Mouse (Mus musculus) spleen, adult 2 months (tissue): Measurements from ENCODE around the gene Ano7.

ENCODE experiments used
- CTCF ChIP-seq: fragments of 200-500 bp; IDR thresholded peaks from 2 replicates; pipeline ENCODE4 v1.5.1; 2011; ENCODE audit warnings: mild to moderate bottlenecking, inconsistent platforms; ENCODE audit not compliant: insufficient read depth, insufficient read length, insufficient replicate concordance; ENCODE audit errors: extremely low read depth
- POLR2A ChIP-seq: fragments of 200-500 bp; IDR thresholded peaks from 2 replicates; pipeline ENCODE4 v1.6.1; 2011; ENCODE audit warnings: low read depth, low read length, inconsistent platforms

DNA sequence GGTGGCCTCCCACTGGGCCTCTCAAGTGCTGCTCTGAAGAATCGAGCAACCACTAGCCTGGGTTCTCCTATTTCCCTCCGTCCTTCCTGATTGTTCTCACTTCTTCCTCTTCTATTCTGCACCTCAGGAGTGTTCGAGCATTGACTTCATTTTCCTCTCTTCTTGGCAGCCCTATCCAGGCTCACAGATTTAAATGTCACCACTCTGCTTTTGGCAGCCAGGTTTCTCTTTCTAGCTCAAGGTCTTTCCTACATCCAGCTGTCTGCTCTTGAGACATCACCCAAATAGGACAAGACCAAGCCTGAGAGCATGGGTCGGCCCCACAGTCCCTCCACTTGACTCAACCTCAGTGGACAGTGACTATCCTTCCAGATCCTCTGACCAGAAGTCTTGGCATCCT lies 11.1 kb upstream of the Ano7 start:
- TF ChIP-seq CTCF (no peak), POLR2A (no peak)
